Mouse (Mus musculus) myocyte (in vitro differentiated cells): Measurements from ENCODE around the gene Aire.

ENCODE experiments used
- POLR2A ChIP-seq: IDR thresholded peaks from one replicate; pipeline ENCODE4 v1.6.1; 2011; ENCODE audit warnings: low read depth, mild to moderate bottlenecking, control low read depth, moderate library complexity; ENCODE audit not compliant: insufficient read length
- POLR2AphosphoS2 ChIP-seq: IDR thresholded peaks from one replicate; pipeline ENCODE4 v1.6.1; 2011; ENCODE audit warnings: low read depth, control low read depth; ENCODE audit not compliant: insufficient read length
- USF1 ChIP-seq: IDR thresholded peaks from one replicate; pipeline ENCODE4 v1.6.1; 2011; ENCODE audit warnings: low read depth, mild to moderate bottlenecking, control low read depth, moderate library complexity

GRCm38 (mm10) chr10:78046388-78046787 is 3.0 kb upstream of the Aire start:
- TF ChIP-seq POLR2A (no peak), POLR2AphosphoS2 (no peak), USF1 (no peak)
